Mouse (Mus musculus): Measurements from ENCODE around the gene Tor2a. TPM values are rescaled to one million over a fixed set of nuclear protein-coding genes. Genes with fewer than 3 reads are reported as not detected.

Gene Tor2a
- total RNA-seq, 2 experiments from 2014 or later = 32.2 to 33.3 TPM

- DNase-seq (ENCODE audit: extremely low spot score in 1 of 2, low spot score in 1 of 2) = no peak
These were observed 38.8 kb downstream of the Tor2a start for GRCm38 (mm10) chr2:32795748-32796418.

- no peak for DNase-seq (ENCODE audit: extremely low spot score in 1 of 2, low spot score in 1 of 2)
These were observed 41.4 kb downstream of the Tor2a start for GRCm38 (mm10) chr2:32798251-32798962.

- DNase-seq (ENCODE audit: extremely low spot score in 1 of 2, low spot score in 1 of 2) = no peak
These were observed 52.0 kb downstream of the Tor2a start for GRCm38 (mm10) chr2:32808816-32809566.

Small RNA genes within 50 kb of the gene (microRNA-seq; reads per million reads assigned to microRNA genes)
- gene Mir2861 = 0 reads per million in 2 experiments
- 0 reads per million in 2 experiments for gene Mir3960

Other genes starting within 250 kb of the Tor2a start
- 10 to 100 TPM; 70.2 to 75.2 TPM for gene Fam102a, start 221.9 kb upstream of the Tor2a start, total RNA-seq (2021)
- 10 to 100 TPM; 74.0 to 80.4 TPM for gene Dpm2, start 186.4 kb upstream of the Tor2a start, total RNA-seq (2021)
- 1 to 10 TPM; 4.0 to 4.1 TPM for gene Pip5kl1, start 182.4 kb upstream of the Tor2a start, total RNA-seq (2021)
- gene 9430097D07Rik, start 181.6 kb upstream of the Tor2a start, total RNA-seq (2021) = under 1 TPM in 1 of 2 experiments, not detected in 1; 0.33 TPM
- gene St6galnac4, start 170.1 kb upstream of the Tor2a start, total RNA-seq (2021) = 10 to 100 TPM; 41.4 to 48.8 TPM
- gene St6galnac6, start 157.5 kb upstream of the Tor2a start, total RNA-seq (2021) = 100 to 1,000 TPM; 105 to 124 TPM
- gene Ak1, start 135.5 kb upstream of the Tor2a start, total RNA-seq (2021) = 100 to 1,000 TPM; 127 to 140 TPM
- gene Eng, start 110.6 kb upstream of the Tor2a start, total RNA-seq (2021) = 10 to 100 TPM; 17.4 to 24.2 TPM
- 10 to 100 TPM in 1 of 2 experiments, 1 to 10 TPM in 1; 8.4 to 10.7 TPM for gene Fpgs, start 53.1 kb upstream of the Tor2a start, total RNA-seq (2021)
- gene Cdk9, start 44.2 kb upstream of the Tor2a start, total RNA-seq (2021) = 100 to 1,000 TPM in 1 of 2 experiments, 10 to 100 TPM in 1; 96.0 to 106 TPM
- 10 to 100 TPM; 22.8 to 23.9 TPM for gene Sh2d3c, start 36.2 kb upstream of the Tor2a start, total RNA-seq (2021)
- gene 6330409D20Rik, start 16.2 kb upstream of the Tor2a start, total RNA-seq (2021) = 1 to 10 TPM; 1.1 to 1.3 TPM
- gene Ttc16, start 18.4 kb downstream of the Tor2a start, total RNA-seq (2021) = under 1 TPM; 0.54 to 0.59 TPM
- 1 to 10 TPM; 5.9 to 7.9 TPM for gene Ptrh1, start 18.6 kb downstream of the Tor2a start, total RNA-seq (2021)
- gene Cfap157, start 27.2 kb downstream of the Tor2a start, total RNA-seq (2021) = 1 to 10 TPM in 1 of 2 experiments, under 1 TPM in 1; 0.49 to 1.3 TPM
- gene Stxbp1, start 90.0 kb downstream of the Tor2a start, total RNA-seq (2021) = 100 to 1,000 TPM; 596 to 606 TPM
- gene Fam129b, start 118.9 kb downstream of the Tor2a start, total RNA-seq (2021) = 10 to 100 TPM; 15.1 to 15.7 TPM
- gene Rpl12, start 204.3 kb downstream of the Tor2a start, total RNA-seq (2021) = 100 to 1,000 TPM; 101 to 110 TPM
- gene Lrsam1, start 204.4 kb downstream of the Tor2a start, total RNA-seq (2021) = 10 to 100 TPM; 35.6 to 36.1 TPM
- 10 to 100 TPM; 20.5 to 21.4 TPM for gene Slc2a8, start 224.8 kb downstream of the Tor2a start, total RNA-seq (2021)

Data from layer of hippocampus, postnatal 25 days (tissue).